Mouse (Mus musculus): Measurements from ENCODE around the gene Usp21. TPM values are rescaled to one million over a fixed set of nuclear protein-coding genes. Genes with fewer than 3 reads are reported as not detected.
A peak's percentile ranks its signal among the peaks of the same experiment; 100 is the strongest.

Gene Usp21
- polyA plus RNA-seq, 1 experiment, result 59.0 TPM

DNA sequence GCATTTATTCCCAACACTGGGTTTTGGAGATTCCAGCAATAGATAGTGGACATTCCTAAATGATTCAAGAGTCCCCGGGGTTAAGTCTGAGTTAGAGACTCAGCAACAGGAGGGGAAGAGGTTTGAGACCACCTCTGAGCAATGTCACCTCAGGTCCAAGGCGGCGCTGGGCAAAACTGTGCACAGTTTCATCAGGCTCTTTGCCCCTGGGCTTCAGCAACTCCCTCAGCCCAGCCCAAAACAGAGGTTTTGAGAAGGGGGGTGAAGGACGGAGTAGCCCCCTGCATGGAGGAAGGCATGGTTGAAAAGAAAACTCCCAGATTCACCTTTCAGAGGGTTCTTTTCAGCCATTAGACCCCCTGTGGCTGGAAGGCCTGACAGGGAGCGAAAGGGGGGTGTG, 8.1 kb downstream of the Usp21 start:
- no peak overlapping the region for H3K27ac ChIP-seq (ENCODE audit: insufficient read depth, low read length)
- no peak for TF ChIP-seq POLR2A (IDR thresholded peaks at IDR 0.05; ENCODE audit: low read depth, low read length)
- no peak for TF ChIP-seq CTCF (IDR thresholded peaks at IDR 0.05; ENCODE audit: borderline replicate concordance, insufficient read depth, low read length)
- H3K4me1 ChIP-seq (ENCODE audit: control insufficient read depth, insufficient read depth, low read length), result no peaks in the 10 kb centered on the region
- peak overlapping the region; percentile 63 for H3K4me3 ChIP-seq (ENCODE audit: insufficient read depth, low read length)

DNA sequence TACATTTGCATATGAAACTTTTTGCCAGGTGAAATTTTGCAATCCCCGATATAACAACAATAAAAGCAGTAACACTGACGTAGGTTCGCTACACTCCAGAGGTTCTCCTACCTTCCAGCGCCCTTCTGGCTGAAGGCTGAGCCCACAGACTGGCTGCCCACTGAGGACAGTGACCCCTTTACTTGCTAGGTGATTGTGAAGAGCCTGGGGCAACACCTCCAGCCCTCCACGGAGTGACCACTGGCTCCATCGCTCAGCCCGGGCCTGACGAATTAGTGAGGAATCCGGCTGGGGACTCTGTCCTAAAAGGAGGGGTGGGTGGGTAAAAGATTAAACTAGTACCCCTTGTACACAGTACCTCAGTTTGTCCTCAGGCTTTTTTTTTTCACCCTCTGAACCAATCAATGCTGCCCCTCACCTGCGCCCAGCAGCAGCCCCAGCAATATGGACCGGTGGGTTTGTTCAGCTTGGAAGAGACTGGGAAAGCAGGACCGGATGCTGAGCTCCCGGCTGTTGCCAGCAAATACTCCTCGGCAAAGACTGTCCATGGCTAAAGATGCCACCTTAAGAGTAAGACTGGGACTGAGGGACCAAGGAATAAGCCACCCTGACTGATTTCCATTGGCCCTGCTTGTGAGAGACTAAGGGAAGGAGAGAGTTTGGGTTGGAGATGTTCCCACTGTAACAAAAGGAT, 8.6 kb downstream of the Usp21 start:
- Histone ChIP-seq H3K27ac (ENCODE audit: insufficient read depth, low read length) (no peak overlapping the region), H3K4me3 (ENCODE audit: insufficient read depth, low read length) (no peak overlapping the region), H3K4me1 (ENCODE audit: control insufficient read depth, insufficient read depth, low read length) (no peaks in the 10 kb centered on the region)
- TF ChIP-seq CTCF (IDR thresholded peaks at IDR 0.05; ENCODE audit: borderline replicate concordance, insufficient read depth, low read length) (no peak), POLR2A (IDR thresholded peaks at IDR 0.05; ENCODE audit: low read depth, low read length) (no peak)

DNA sequence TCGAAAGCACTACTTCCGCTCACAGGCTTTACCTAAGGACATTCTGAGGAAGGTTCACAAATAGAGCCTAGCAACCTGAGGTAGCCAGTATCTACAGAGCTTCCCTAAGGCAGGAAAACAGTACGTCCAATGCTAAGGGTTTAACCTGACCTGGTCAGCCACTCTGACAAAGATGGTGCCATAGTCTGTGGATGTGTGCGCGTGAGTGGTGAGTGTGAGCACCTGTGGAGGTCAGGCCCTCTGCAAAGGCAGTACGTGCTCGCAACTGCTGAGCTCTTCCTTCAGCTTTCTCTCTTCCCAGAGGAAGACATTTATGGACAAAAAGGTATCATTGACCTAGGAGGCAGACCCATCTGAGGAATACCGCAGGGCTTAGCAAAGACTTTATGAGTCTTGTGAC, 9.4 kb downstream of the Usp21 start:
- Histone ChIP-seq H3K4me3 (ENCODE audit: insufficient read depth, low read length) (no peak overlapping the region), H3K4me1 (ENCODE audit: control insufficient read depth, insufficient read depth, low read length) (no peaks in the 10 kb centered on the region), H3K27ac (ENCODE audit: insufficient read depth, low read length) (no peak overlapping the region)
- TF ChIP-seq POLR2A (IDR thresholded peaks at IDR 0.05; ENCODE audit: low read depth, low read length) (no peak), CTCF (IDR thresholded peaks at IDR 0.05; ENCODE audit: borderline replicate concordance, insufficient read depth, low read length) (no peak)

DNA sequence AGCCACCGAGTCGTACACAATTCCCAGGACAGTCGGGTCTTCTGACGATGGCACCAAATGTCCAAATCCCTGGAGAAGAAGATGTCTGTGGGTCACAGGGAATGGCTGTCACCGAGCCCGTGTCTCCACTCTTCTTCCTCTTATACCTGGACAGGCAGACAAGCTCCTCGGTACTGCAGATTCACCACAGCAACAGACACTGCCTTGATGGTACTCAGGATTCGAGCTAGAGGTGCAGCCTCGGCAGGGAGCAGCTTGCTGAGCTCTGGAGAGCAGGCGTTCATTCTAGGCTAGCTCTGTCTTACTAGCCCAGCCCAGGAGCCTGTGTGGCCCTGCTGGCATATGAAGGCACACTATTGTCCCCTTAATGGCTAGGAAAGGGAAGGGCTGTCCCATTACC, 10.1 kb downstream of the Usp21 start:
- TF ChIP-seq POLR2A (IDR thresholded peaks at IDR 0.05; ENCODE audit: low read depth, low read length) (no peak), CTCF (IDR thresholded peaks at IDR 0.05; ENCODE audit: borderline replicate concordance, insufficient read depth, low read length) (no peak)

DNA sequence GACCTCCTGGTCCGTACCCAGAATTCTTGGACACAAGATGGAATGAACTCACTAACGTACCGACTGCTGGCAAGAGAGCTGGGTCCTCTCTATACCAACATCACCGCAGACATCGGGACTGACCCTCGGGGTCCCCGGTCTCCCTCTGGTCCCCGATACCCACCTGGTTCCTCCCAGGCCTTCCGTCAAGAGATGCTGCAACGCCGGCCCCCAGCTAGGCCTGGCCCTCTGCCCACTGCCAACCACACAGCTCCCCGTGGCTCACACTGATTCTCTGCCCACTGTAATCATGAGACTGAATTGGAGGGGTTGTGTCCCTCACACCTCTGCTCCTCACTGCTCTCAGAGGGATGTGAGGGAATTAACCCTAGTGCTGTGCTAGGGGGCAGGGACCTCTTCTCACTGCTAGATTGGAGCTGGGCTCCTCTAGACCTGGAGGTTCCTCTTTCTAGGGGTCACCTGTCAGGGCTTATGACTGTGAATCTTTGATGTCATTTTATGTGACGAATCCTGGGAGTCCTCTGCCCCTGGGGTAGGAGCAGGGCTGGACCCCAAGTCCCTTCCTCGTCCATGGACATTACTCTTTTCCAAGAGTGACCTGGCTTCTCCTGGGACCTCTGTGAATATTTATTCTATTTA, 11.6 kb downstream of the Usp21 start:
- no peak overlapping the region for H3K27ac ChIP-seq (ENCODE audit: insufficient read depth, low read length)
- H3K4me3 ChIP-seq (ENCODE audit: insufficient read depth, low read length), result no peak overlapping the region
- H3K4me1 ChIP-seq (ENCODE audit: control insufficient read depth, insufficient read depth, low read length), result no peaks in the 10 kb centered on the region
- TF ChIP-seq CTCF (IDR thresholded peaks at IDR 0.05; ENCODE audit: borderline replicate concordance, insufficient read depth, low read length), result no peak
- TF ChIP-seq POLR2A (IDR thresholded peaks at IDR 0.05; ENCODE audit: low read depth, low read length), result no peak

More for the DNA sequence above, 10.1 kb downstream of the Usp21 start:
- Histone ChIP-seq H3K4me1 (ENCODE audit: control insufficient read depth, insufficient read depth, low read length) (no peaks in the 10 kb centered on the region), H3K4me3 (ENCODE audit: insufficient read depth, low read length) (no peak overlapping the region), H3K27ac (ENCODE audit: insufficient read depth, low read length) (no peak overlapping the region)

DNA sequence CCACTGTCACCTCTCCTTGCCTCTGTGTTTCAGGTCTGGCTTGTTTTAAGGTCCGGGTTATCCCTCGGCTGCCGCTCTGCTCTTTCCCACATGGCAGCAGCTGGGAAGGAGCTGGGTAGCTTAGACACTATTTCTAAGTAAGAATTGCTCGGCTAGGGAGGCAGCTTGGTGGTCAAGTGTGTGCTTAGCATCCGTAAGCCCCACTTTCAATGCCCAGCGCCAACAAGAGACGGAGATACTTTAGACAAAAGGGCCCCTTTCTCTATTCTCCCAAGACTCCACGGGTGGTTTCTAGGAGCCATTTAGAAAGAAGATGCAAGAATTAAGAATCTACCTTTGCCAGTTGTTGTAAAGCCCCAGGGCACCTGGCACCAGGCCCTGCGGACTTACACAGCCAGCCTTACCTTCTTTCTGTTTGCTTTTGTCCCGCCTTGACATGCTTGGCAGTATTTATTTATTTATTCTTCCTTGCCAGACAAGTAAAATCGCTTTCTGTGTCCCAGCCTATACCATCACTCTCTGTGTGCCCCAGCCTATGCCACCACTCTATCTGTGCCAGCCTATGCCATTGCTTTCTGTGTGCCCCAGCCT, 12.6 kb downstream of the Usp21 start:
- Histone ChIP-seq H3K4me3 (ENCODE audit: insufficient read depth, low read length) (no peak overlapping the region), H3K27ac (ENCODE audit: insufficient read depth, low read length) (no peak overlapping the region), H3K4me1 (ENCODE audit: control insufficient read depth, insufficient read depth, low read length) (no peaks in the 10 kb centered on the region)
- TF ChIP-seq POLR2A (IDR thresholded peaks at IDR 0.05; ENCODE audit: low read depth, low read length) (no peak), CTCF (IDR thresholded peaks at IDR 0.05; ENCODE audit: borderline replicate concordance, insufficient read depth, low read length) (no peak)

DNA sequence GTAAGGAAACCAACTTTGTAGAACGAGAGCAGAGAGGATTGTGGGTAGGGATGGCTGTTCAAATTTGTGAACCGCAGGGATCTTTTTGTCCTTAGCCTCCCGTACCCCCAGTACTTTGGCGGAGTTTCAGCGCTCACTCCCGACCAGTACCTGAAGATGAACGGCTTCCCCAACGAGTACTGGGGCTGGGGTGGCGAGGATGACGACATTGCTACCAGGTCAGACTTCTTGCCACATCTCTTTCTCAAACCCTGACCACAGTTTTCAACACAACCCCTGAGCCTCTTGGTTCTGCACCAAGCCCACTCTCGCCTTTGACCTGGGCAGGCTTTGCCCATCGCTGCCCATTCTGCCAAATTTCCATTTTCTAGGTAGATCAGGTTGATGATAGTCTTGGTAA, 13.6 kb downstream of the Usp21 start:
- H3K4me3 ChIP-seq (ENCODE audit: insufficient read depth, low read length), result no peak overlapping the region
- no peaks in the 10 kb centered on the region for H3K4me1 ChIP-seq (ENCODE audit: control insufficient read depth, insufficient read depth, low read length)
- TF ChIP-seq CTCF (IDR thresholded peaks at IDR 0.05; ENCODE audit: borderline replicate concordance, insufficient read depth, low read length), result no peak
- no peak for TF ChIP-seq POLR2A (IDR thresholded peaks at IDR 0.05; ENCODE audit: low read depth, low read length)
- H3K27ac ChIP-seq (ENCODE audit: insufficient read depth, low read length), result no peak overlapping the region

DNA sequence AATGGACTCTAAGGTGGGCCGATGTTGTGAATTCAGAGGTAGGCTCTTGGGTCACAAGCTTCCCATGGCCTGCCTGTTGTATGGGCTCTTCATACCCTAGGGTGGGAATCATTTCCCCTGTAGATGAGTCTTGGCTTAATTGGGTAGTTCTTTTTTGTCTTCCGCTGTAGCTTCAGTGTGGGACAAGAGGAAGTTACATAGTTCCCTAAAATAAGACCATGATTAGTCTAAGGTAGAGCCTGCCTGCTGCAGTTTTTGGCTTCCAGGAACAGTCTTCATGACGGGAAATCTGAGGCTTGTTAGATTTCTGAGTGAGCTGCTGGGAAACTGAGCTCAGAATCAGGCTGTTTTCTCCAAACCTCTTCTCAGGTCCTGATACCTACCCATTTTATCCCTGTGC, 15.7 kb downstream of the Usp21 start:
- Histone ChIP-seq H3K4me3 (ENCODE audit: insufficient read depth, low read length) (no peak overlapping the region), H3K4me1 (ENCODE audit: control insufficient read depth, insufficient read depth, low read length) (0 out of 2 replicates have a peak, but pooled peaks cover 3% of the 10 kb centered on the region), H3K27ac (ENCODE audit: insufficient read depth, low read length) (no peak overlapping the region)
- TF ChIP-seq CTCF (IDR thresholded peaks at IDR 0.05; ENCODE audit: borderline replicate concordance, insufficient read depth, low read length), result no peak
- no peak for TF ChIP-seq POLR2A (IDR thresholded peaks at IDR 0.05; ENCODE audit: low read depth, low read length)

DNA sequence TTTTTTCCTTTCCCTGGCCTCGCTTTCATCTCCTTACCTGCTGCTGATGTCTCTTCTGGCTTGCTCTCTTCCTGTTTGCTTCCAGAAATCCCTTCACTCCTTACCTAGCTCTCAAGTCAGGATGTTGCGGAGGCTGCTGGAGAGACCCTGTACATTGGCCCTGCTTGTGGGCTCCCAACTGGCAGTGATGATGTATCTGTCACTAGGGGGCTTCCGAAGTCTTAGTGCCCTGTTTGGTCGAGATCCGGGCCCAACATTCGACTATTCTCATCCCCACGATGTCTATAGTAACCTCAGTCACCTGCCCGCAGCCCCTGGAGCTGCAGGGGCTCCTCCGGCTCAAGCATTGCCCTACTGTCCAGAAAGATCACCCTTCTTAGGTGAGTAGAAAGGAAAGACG, 16.2 kb downstream of the Usp21 start:
- TF ChIP-seq CTCF (IDR thresholded peaks at IDR 0.05; ENCODE audit: borderline replicate concordance, insufficient read depth, low read length) (no peak), POLR2A (IDR thresholded peaks at IDR 0.05; ENCODE audit: low read depth, low read length) (no peak)
- Histone ChIP-seq H3K4me1 (ENCODE audit: control insufficient read depth, insufficient read depth, low read length) (0 out of 2 replicates have a peak, but pooled peaks cover 3% of the 10 kb centered on the region), H3K4me3 (ENCODE audit: insufficient read depth, low read length) (no peak overlapping the region; the same call in 1 of the 2 replicates), H3K27ac (ENCODE audit: insufficient read depth, low read length) (no peak overlapping the region)

DNA sequence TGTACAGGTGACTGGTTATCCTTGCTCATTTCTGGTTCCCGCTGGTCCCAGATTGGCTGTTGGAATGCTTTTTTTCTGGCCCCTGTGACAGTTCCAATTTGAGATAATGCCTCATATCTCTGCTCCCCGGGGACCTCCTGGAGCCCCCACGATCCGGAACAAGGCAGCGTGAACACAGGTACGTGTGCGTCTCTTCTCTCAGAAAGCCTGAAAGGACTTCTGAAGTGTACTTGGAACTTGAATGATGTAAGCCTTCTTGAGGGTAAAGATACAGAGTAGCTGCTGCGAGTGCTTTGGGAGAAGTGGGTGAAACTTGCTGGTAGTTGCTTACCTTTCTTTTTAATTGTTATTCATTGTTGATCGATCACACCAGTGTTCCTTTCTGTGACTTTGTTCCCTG, 16.6 kb downstream of the Usp21 start:
- peak overlapping the region; percentile 89 for H3K4me3 ChIP-seq (ENCODE audit: insufficient read depth, low read length)
- TF ChIP-seq POLR2A (IDR thresholded peaks at IDR 0.05; ENCODE audit: low read depth, low read length) (no peak), CTCF (IDR thresholded peaks at IDR 0.05; ENCODE audit: borderline replicate concordance, insufficient read depth, low read length) (no peak)
- 0 out of 2 replicates have a peak, but pooled peaks cover 3% of the 10 kb centered on the region for H3K4me1 ChIP-seq (ENCODE audit: control insufficient read depth, insufficient read depth, low read length)
- H3K27ac ChIP-seq (ENCODE audit: insufficient read depth, low read length), result no peak overlapping the region

All from embryonic fibroblast, embryonic 13.5 days (primary cell).